Mouse (Mus musculus): ENCODE data around the gene Cul4a. TPM values are rescaled to one million over a fixed set of nuclear protein-coding genes. Genes with fewer than 3 reads are reported as not detected.

The Cul4a gene
- polyA plus RNA-seq, 2 experiments from 2014 or later: 10.9 to 16.6 TPM

GRCm38 (mm10) chr8:13139641-13140182 is 34.3 kb downstream of the Cul4a start:
- no peak for ATAC-seq

DNA sequence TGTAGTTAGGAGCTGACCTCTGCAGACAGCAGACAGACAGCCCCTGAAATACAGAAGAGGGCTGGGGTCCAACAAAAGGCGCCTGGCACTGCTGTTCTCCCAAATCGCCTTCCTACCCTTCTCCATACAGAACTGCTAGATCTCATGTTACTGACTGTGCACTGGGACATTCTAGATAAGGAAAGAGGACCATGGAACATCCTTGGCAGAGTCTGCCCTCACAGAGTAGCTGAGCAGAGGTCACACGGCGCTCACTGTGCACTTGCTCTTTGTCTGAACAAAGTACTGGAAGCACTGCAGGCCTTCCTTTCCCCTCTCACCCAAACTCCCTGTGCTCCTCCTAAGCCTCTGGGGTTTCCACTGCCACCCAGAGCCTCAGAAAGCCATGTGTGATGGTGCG is 36.3 kb downstream of the Cul4a start:
- no peak for ATAC-seq

- no peak for ATAC-seq
Measured at GRCm38 (mm10) chr8:13148476-13148875, 43.1 kb downstream of the Cul4a start.

DNA sequence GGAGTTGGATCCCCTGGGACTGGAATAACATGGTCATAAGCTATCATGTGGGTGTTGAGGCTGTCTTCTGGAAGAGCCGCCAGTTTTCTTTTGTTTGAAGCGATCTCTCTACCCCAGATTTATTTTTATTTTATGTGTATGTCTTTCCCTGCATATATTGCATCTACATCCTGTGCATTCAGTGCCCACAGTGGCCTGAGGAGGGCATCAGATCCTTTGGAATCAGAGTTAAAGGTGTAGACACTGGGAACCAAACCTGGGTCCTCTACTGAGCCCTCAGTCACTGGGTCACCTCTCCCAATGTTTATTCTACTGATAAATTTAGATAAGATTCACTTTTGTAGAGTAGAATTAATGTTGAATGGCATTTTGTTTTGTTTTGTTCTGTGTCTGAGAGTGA is 43.9 kb downstream of the Cul4a start:
- ATAC-seq: no peak

DNA sequence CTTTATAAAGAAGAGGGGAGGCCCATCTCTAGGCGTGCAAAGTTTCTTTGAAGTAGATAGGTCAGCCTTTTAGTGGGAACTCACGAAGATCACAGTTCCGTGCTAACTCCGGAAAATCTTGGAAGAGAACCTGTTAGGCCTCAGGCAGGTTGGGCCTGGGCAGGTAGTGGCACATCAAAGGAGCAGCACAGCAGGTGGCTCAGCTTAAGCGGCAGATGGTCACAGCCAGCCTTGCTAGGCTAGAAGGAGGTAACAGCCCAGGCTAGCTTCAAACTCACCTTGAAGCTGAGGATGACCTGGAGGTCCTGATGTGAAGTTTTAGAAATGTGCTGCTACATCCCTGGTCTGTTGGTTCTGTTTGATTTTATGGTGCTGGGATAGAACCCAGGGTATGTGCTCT is 44.4 kb downstream of the Cul4a start:
- ATAC-seq: no peak

DNA sequence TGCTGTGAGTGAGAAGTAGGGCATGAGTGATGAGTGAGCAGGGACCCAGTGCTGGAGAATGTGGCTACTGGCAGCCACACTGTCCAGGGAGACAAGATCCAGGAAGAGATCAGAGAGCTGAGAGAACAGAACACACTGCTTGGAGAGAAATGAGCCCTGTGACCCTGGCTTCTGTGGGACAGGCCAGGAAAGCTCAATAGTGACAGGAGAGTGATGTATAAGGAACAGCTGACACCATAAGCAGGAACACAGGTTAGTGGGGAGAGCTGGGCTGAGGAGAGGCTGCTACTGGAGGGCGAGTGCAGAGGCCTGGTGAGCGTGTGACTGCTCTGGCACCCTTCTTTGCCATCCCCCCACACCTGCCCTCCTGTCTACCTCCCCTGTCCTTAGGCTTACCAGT is 45.5 kb downstream of the Cul4a start:
- ATAC-seq: no peak

- ATAC-seq: no peak
Measured at GRCm38 (mm10) chr8:13154099-13154498, 48.7 kb downstream of the Cul4a start.

DNA sequence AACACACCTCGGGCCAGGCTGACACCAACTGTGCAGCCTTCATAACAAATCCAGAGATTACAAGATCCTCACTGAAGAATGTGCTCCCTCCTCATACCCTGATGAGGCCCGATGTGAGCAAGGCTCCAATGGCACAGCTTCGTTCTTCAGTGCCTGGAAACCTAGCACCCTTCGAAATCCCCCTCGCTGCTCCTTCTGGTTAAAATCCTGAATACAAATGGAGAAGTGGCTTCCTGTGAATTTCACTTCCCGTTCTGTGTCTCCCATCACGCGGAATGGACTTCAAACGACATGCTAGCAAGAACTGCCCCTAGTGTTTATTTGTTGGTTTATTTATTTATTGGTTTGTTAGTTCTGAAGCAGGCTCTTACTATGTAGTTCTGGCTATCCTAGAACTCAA is 49.9 kb downstream of the Cul4a start:
- no peak for ATAC-seq

DNA sequence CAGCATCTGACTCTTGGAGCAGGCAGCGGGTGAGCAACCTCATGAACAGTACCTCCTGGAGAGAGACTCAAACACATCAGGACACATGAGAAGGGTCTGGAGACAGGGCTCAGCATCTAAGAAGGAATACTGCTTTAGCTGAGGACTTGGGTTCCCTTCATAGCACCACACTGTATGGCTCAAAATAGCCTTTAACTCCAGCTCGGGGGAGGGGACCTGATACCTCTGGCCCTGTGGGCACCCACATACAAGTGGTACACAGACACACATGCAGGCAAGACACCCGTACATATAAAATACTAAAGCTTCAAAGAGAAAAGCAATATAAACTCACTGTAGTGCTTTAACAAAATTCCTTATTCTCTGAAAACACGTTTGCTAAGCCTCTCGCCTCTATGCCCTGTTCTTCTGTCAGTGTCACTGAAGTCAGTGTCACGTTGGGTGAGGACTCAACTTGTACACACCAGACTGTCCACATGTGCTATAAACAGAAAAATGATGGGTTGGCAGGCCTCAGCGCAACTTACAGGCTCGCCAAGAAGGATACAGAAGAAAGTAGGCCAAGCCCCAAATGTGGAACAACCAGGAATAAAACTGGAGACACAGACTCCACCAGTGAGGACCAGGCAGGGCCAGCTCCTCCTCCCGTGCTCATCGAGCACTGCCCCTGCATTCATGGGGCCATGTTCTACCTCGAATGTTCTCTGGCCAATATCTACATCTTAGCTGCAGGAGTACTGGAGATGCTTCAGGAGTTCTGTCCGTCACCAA is 51.1 kb downstream of the Cul4a start:
- ATAC-seq: no peak

DNA sequence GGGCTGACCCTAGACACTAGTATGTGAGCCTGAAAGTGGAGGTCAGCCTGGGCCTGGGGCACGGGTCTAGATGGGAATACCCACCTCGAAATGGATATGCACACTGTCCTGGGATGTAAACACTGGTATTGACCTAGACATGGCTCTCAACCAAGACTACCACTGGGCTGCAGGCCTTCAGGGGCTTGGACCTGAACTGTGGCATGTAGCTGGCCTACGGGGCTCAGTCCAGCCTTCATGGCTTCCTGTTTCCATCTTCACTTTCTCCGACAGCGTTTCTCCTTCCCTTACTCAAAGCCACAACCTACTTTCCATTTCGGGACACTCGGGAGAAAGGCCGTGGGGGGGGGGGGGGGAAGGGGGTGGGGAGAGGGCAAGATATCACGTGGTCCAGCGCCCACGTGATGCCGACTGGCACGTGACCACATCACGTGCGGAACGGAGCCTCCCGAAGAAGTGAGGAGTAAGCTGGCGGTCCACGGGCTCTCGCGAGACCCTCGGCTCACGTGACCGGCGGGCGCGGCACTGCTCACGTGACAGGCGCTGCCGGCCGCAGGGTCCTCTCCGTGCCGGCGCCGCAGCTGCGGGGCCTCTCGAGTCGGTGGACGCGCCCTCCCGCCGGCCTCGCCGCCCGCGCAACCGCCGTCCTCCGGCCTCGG is 53.4 kb downstream of the Cul4a start, which contains the start of gene Lamp1:
Lamp1 (plus strand) TSS at position 444 of the 659 bp plus-strand sequence.
- peak; percentile 84 for ATAC-seq

DNA sequence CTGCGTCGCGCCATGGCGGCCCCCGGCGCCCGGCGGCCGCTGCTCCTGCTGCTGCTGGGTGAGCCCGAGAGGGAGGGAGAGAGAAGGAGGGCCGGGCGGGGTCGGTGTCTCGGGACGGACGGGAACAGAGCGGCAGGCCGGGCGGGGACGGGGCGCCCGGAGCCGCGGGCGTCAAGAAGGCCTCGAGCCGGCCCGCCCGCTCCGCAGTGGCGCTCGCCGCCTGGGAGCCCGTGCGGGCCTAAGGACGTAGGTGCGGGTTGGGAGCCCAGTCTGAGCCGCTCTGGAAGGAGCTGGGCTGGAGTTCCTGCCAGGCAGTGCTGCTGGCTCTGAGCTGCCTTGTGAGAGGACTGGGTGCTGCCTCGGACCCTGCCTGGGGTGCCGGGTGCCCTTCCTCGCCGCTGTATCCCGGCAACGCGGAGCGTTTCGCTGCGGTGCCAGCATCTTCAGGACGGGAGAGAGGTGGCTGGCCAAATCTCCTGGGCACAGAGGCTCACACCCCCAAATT is 54.0 kb downstream of the Cul4a start:
- peak; percentile 37 for ATAC-seq

- ATAC-seq: no peak
Measured at GRCm38 (mm10) chr8:13160691-13161090, 55.3 kb downstream of the Cul4a start.

DNA sequence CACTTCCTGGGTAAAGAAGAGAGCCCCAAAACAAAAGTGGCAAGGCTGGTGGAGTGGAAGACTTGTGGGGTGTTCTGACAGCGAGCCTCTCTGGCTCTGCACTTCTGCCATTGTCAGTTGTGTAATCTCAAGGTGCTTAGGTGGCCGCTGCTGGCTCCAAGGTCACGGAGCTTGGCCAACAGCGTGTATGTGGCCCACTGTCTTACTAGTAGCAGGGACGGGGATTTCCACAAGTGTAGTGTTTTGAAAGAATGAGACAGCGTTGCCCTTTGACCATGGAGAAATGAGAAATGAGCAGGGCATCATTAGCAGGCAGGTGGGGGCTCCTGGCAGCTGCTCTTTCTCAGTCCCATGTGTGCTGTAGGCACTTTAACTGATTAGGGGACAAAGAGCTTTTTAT is 56.7 kb downstream of the Cul4a start:
- ATAC-seq: no peak

GRCm38 (mm10) chr8:13163563-13163962 is 58.1 kb downstream of the Cul4a start:
- ATAC-seq: no peak

GRCm38 (mm10) chr8:13164361-13164760 is 58.9 kb downstream of the Cul4a start:
- ATAC-seq: no peak

DNA sequence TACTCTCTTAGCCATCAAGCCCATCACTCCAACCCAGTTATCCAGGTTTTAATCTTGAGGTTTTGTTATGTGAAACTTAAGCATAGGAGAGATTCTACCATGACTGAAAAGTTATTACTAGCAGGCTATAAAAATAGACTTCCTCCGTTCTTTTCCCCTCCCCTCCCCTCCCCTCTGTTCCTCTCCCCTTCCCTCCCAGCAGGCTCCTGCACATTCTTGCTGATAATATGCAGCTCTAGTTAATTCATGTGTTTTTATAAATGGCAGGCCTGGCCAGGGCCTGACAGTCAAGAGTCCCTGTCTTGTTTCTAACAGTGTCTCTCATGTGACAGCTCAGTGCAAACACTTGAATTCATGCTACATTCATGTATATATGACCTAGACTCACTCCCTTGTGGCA is 65.1 kb downstream of the Cul4a start:
- ATAC-seq: no peak

DNA sequence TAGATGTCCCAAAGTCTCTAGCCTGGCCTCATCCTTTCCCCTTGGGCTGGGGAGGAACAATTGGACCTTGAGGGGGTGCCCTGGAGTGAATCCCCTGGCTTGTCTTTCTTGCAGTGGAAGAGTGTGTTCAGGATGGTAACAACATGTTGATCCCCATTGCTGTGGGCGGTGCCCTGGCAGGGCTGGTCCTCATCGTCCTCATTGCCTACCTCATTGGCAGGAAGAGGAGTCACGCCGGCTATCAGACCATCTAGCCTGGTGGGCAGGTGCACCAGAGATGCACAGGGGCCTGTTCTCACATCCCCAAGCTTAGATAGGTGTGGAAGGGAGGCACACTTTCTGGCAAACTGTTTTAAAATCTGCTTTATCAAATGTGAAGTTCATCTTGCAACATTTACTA is 68.9 kb downstream of the Cul4a start:
- ATAC-seq: no peak

- no peak for ATAC-seq
Measured at GRCm38 (mm10) chr8:13174811-13175210, 69.4 kb downstream of the Cul4a start.

GRCm38 (mm10) chr8:13175650-13176049 is 70.2 kb downstream of the Cul4a start:
- ATAC-seq: no peak

GRCm38 (mm10) chr8:13177173-13177852 is 71.9 kb downstream of the Cul4a start:
- ATAC-seq: no peak

DNA sequence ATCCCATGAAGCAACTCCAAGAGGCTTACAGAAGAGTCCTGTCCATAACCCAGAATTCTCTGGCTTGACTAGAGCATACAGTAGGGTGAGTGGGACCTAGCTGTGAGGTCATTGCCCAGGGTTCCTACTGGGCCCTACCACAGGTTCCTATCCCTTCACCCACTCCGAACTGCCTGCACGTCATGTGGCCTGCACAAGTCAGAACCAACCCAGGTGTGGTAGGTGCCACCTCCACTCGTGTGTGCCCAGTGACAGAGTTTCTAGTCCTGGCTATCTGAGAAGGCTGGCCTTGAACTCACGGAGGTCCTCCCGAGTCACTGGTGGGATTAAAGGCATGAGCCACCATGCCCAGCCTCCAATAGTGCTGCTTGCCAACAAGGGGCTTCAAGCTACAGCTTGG is 72.7 kb downstream of the Cul4a start:
- ATAC-seq: no peak

DNA sequence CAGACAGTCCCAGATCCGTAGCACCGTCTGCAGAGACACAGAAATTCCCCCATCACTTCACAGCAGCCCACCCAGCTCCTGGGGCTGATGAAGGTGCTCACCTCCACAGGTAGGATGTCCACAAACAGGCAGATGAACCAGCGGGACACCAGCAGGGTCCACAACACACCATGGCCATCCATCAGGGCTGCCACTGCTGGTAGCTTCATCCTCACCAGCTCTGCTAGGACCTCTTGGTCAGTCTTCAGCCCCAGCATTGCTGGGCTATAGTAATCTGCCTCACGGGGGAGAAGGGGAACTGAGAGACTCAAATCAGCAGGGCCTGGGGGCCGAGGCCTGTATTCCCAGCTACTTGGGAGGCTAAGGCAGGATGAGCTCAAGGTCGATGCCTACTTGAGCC is 74.1 kb downstream of the Cul4a start:
- no peak for ATAC-seq

- no peak for ATAC-seq
Measured at GRCm38 (mm10) chr8:13179948-13180347, 74.5 kb downstream of the Cul4a start.
